In the genomic region with DNA sequence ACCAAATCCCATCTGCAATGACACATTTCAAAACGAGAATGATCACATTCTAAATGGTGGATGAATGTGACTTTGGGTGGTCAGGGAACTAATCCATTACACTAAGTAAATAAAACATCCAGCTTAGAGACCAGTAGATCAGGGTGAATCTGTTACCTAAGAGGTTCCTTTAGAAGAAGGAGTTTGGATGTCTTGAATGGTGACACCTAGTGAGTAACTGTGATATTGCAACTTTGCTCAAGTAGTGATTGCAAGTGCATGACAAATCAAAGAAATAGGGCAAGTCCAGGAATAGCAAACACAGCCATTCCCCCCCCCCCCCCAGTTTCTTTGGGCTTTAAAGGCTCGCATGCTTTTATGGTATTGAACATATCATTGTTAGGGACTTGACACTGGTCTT, we compare ENCODE assay signal across 10 mouse cellular contexts.
DNase-seq lines count a peak whose midpoint lies in the region; TF ChIP-seq lines count a peak whose summit lies in the region.
"Had no signal": no experiment of that assay in that cellular context is flagged by ENCODE, and none has a peak within 500 bp of the region (broad histone marks: within the 10 kb centered on the region; RNA-seq: fewer than 3 reads in every experiment).

No protein-coding gene starts in this region.

- H3K4me2 ChIP-seq in CH12.LX (ENCODE audit: insufficient read depth, low read depth, poor library complexity, severe bottlenecking) = no peak overlapping the region
- H3K4me2 ChIP-seq: embryonic facial prominence, embryonic 15.5 days; liver, embryonic 13.5 days had no signal

- peak; percentile 56 to 74 for TF ChIP-seq CTCF in CH12.LX (conservative IDR thresholded peaks at IDR 0.05 in 1 of 2, IDR thresholded peaks at IDR 0.05 in 1 of 2; ENCODE audit: low read depth in 2 of 2, low read length in 2 of 2)

- no peak overlapping the region for H3K4me3 ChIP-seq in CH12.LX (replicated peaks in 1 of 3; ENCODE audit: low read depth in 2 of 3, low read length in 2 of 3, poor library complexity in 1 of 3)
- H3K4me3 ChIP-seq: embryonic facial prominence, embryonic 15.5 days; liver, embryonic 13.5 days had no signal

- dilution Hi-C loops in CH12.LX (cut with MboI; ENCODE audit: extremely low pct_ligation_motif_present, extremely low pct_unique_long_range_greater_than_20kb, low sequenced_read_pairs) = no loop called here

- no peak overlapping the region for H3K9ac ChIP-seq in CH12.LX (ENCODE audit: insufficient read depth, low read depth)
- H3K9ac ChIP-seq: embryonic facial prominence, embryonic 15.5 days; liver, embryonic 13.5 days had no signal

- in situ Hi-C loops in CH12.LX (cut with MboI; ENCODE audit: low pct_ligation_motif_present, low pct_unique_long_range_greater_than_20kb, low sequenced_read_pairs) = no loop called here

- no peaks in the 10 kb centered on the region for H3K79me2 ChIP-seq in CH12.LX (replicated peaks; ENCODE audit: control insufficient read depth, extremely low read depth, insufficient read depth, poor library complexity, severe bottlenecking)

- H3K36me3 ChIP-seq in CH12.LX (replicated peaks in 1 of 2; ENCODE audit: control insufficient read depth in 1 of 2, insufficient read depth in 1 of 2, low read length in 1 of 2) = no peaks in the 10 kb centered on the region
- H3K36me3 ChIP-seq: embryonic facial prominence, embryonic 15.5 days; liver, embryonic 13.5 days had no signal

- DNase-seq in kidney, postnatal 14 days = peak; percentile 50
- no peak for DNase-seq in kidney, postnatal 4 days
- peak; percentile 55 for DNase-seq in A20 (ENCODE audit: low read depth, low spot score)
- DNase-seq in CH12.LX (ENCODE audit: extremely low read depth) = peak; percentile 50
- peak; percentile 33 for DNase-seq in embryo, embryonic 9.5 days (ENCODE audit: extremely low spot score)
- DNase-seq in retina, postnatal 1 day = peak; percentile 81
- no peak for DNase-seq in spleen, adult 12 weeks (ENCODE audit: low spot score)
- DNase-seq in cerebellum, postnatal 25 days = no peak
- DNase-seq: liver, embryonic 13.5 days had no signal

- no peak overlapping the region for H3K27ac ChIP-seq in CH12.LX (ENCODE audit: insufficient read depth, low read depth)
- H3K27ac ChIP-seq: embryonic facial prominence, embryonic 15.5 days; liver, embryonic 13.5 days had no signal

- H3K4me1 ChIP-seq in CH12.LX (ENCODE audit: control insufficient read depth in 1 of 2, insufficient read depth in 2 of 2) = no peaks in the 10 kb centered on the region
- H3K4me1 ChIP-seq: embryonic facial prominence, embryonic 15.5 days; liver, embryonic 13.5 days had no signal

- TF ChIP-seq RAD21 in CH12.LX (IDR thresholded peaks at IDR 0.05; ENCODE audit: low read depth, low read length) = peak; percentile 34

- TF ChIP-seq POLR2A in CH12.LX (IDR thresholded peaks at IDR 0.05; ENCODE audit: low read depth, low read length) = no peak

- peaks cover 51% of the 10 kb centered on the region for H3K27me3 ChIP-seq in CH12.LX (replicated peaks)
- H3K27me3 ChIP-seq: embryonic facial prominence, embryonic 15.5 days; liver, embryonic 13.5 days had no signal

- no peak for TF ChIP-seq EP300 in CH12.LX (IDR thresholded peaks at IDR 0.05; ENCODE audit: low read length)

- no peaks in the 10 kb centered on the region for H3K9me3 ChIP-seq in CH12.LX (replicated peaks; ENCODE audit: low read length)
- H3K9me3 ChIP-seq: embryonic facial prominence, embryonic 15.5 days; liver, embryonic 13.5 days had no signal

TF ChIP-seq in CH12.LX, 34 proteins besides CTCF, POLR2A, EP300 and RAD21:
- TF ChIP-seq TBP (conservative IDR thresholded peaks at IDR 0.05; ENCODE audit: low read depth, low read length) (no peak), SMC3 (IDR thresholded peaks at IDR 0.05; ENCODE audit: low read depth, low read length) (peak; percentile 69)
TF ChIP-seq in CH12.LX: peak in this region for 1.

Comparison
In these comparisons a context has a peak if more than half of its experiments do, and no peak if none do; other contexts are left out.
1. DNase-seq: peak in kidney, postnatal 14 days (single experiment), A20 (single experiment), CH12.LX (single experiment), embryo, embryonic 9.5 days (single experiment) and retina, postnatal 1 day (single experiment); none in kidney, postnatal 4 days (0 of 2), spleen, adult 12 weeks (single experiment) and cerebellum, postnatal 25 days (0 of 2).